28 mouse cellular contexts compared by ENCODE assay signal in the genomic region with DNA sequence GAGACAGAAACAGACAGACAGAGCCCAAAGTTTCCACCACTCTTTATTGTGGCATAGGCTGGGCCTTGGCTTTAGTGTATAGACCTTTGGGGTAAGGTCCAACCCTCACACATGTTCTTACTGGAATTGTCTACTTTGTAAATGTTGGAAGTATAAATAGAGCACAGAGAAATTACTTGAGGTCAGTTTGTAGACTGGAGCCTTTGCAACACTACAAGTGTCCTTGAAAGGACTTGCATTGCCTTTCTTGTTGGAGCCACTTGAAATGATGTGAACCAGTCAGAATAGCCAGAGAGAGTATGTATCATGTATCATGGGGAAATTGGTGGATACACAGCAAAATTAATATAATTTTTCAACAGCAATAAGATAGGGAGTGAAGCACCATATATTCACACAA.
"Had no signal": no experiment of that assay in that cellular context is flagged by ENCODE, and none has a peak within 500 bp of the region (broad histone marks: within the 10 kb centered on the region; RNA-seq: fewer than 3 reads in every experiment).

No protein-coding gene starts in this region.

- H3K4me1 ChIP-seq: limb, embryonic 10.5 days; limb, embryonic 12.5 days; limb, embryonic 13.5 days; limb, embryonic 15.5 days; liver, embryonic 12.5 days; liver, embryonic 13.5 days; liver, embryonic 15.5 days; lung, embryonic 15.5 days; megakaryocyte, embryonic 14.5 days; midbrain, embryonic 10.5 days; midbrain, embryonic 12.5 days; midbrain, embryonic 13.5 days; midbrain, embryonic 15.5 days; neural tube, embryonic 12.5 days had no signal

- ATAC-seq: liver, embryonic 12.5 days; liver, postnatal 0 days; midbrain, embryonic 13.5 days; midbrain, embryonic 15.5 days; midbrain, embryonic 16.5 days had no signal

- H3K27me3 ChIP-seq: limb, embryonic 12.5 days; limb, embryonic 13.5 days; limb, embryonic 15.5 days; liver, embryonic 12.5 days; liver, embryonic 13.5 days; liver, embryonic 15.5 days; lung, embryonic 15.5 days; midbrain, embryonic 12.5 days; midbrain, embryonic 13.5 days; midbrain, embryonic 15.5 days; neural tube, embryonic 12.5 days had no signal

- H3K9me3 ChIP-seq: limb, embryonic 10.5 days; limb, embryonic 12.5 days; limb, embryonic 13.5 days; limb, embryonic 15.5 days; liver, embryonic 12.5 days; liver, embryonic 13.5 days; liver, embryonic 15.5 days; lung, embryonic 15.5 days; megakaryocyte, embryonic 14.5 days; midbrain, embryonic 10.5 days; midbrain, embryonic 12.5 days; midbrain, embryonic 13.5 days; midbrain, embryonic 15.5 days; neural tube, embryonic 12.5 days had no signal

- H3K36me3 ChIP-seq: limb, embryonic 10.5 days; limb, embryonic 12.5 days; limb, embryonic 13.5 days; limb, embryonic 15.5 days; liver, embryonic 12.5 days; liver, embryonic 13.5 days; liver, embryonic 15.5 days; lung, embryonic 15.5 days; midbrain, embryonic 10.5 days; midbrain, embryonic 12.5 days; midbrain, embryonic 13.5 days; midbrain, embryonic 15.5 days; neural tube, embryonic 12.5 days had no signal

- H3K27ac ChIP-seq: left cerebral cortex, adult 2 months; limb, embryonic 10.5 days; limb, embryonic 12.5 days; limb, embryonic 13.5 days; limb, embryonic 15.5 days; liver, embryonic 12.5 days; liver, embryonic 13.5 days; liver, embryonic 14.5 days; liver, embryonic 15.5 days; lung, embryonic 15.5 days; macrophage; midbrain, embryonic 10.5 days; midbrain, embryonic 12.5 days; midbrain, embryonic 13.5 days; midbrain, embryonic 15.5 days; neural tube, embryonic 12.5 days had no signal

- H3K4me2 ChIP-seq: limb, embryonic 12.5 days; limb, embryonic 13.5 days; limb, embryonic 15.5 days; liver, embryonic 11.5 days; liver, embryonic 12.5 days; liver, embryonic 13.5 days; liver, embryonic 15.5 days; lung, embryonic 14.5 days; lung, embryonic 15.5 days; midbrain, embryonic 11.5 days; midbrain, embryonic 12.5 days; midbrain, embryonic 13.5 days; midbrain, embryonic 15.5 days; neural tube, embryonic 12.5 days had no signal

- DNase-seq: layer of hippocampus, postnatal 36 days; left cerebral cortex, postnatal 4 days; liver; liver, embryonic 13.5 days; liver, postnatal 0 days; lung, postnatal 10 days; midbrain, embryonic 14.5 days had no signal

- H3K4me3 ChIP-seq: left cerebral cortex, adult 2 months; limb, embryonic 10.5 days; limb, embryonic 12.5 days; limb, embryonic 13.5 days; limb, embryonic 15.5 days; liver, embryonic 12.5 days; liver, embryonic 13.5 days; liver, embryonic 15.5 days; lung, embryonic 15.5 days; megakaryocyte, embryonic 14.5 days; midbrain, embryonic 10.5 days; midbrain, embryonic 12.5 days; midbrain, embryonic 13.5 days; midbrain, embryonic 15.5 days; myocyte; neural tube, embryonic 12.5 days had no signal

- H3K9ac ChIP-seq: limb, embryonic 12.5 days; limb, embryonic 13.5 days; limb, embryonic 15.5 days; liver, embryonic 12.5 days; liver, embryonic 13.5 days; liver, embryonic 14.5 days; liver, embryonic 15.5 days; liver, postnatal 0 days; lung, embryonic 14.5 days; lung, embryonic 15.5 days; midbrain, embryonic 12.5 days; midbrain, embryonic 13.5 days; midbrain, embryonic 15.5 days; neural tube, embryonic 12.5 days had no signal
